Mouse (Mus musculus): ENCODE results near the gene Hebp1. TPM values are rescaled to one million over a fixed set of nuclear protein-coding genes. Genes with fewer than 3 reads are reported as not detected.

The Hebp1 gene
- polyA plus RNA-seq, 2 experiments, result 5.9 to 23.2 TPM

- ATAC-seq (ENCODE audit: low FRiP score, low read depth) (no peak), DNase-seq (ENCODE audit: low spot score) (no peak)
- no peaks in the 10 kb centered on the region for H3K27me3 ChIP-seq (ENCODE audit: control insufficient read depth, insufficient read depth, low read length)
- no peak for TF ChIP-seq POLR2A (IDR thresholded peaks at IDR 0.05; ENCODE audit: borderline replicate concordance, extremely low read depth, insufficient read depth, insufficient read length)
- no peak overlapping the region for H3K4me2 ChIP-seq (replicated peaks; ENCODE audit: low read depth, low read length, severe bottlenecking)
- no peak overlapping the region for H3K27ac ChIP-seq (replicated peaks; ENCODE audit: low read depth, low read length)
- WGBS, result 63% methylated on average over 4 of the region's 4 CpGs
- H3K36me3 ChIP-seq (ENCODE audit: control insufficient read depth, insufficient read depth, low read length), result no peaks in the 10 kb centered on the region
- no peaks in the 10 kb centered on the region for H3K4me1 ChIP-seq (ENCODE audit: control insufficient read depth, insufficient read depth, low read length)
- H3K4me3 ChIP-seq (replicated peaks; ENCODE audit: low read length), result no peak overlapping the region
- no peaks in the 10 kb centered on the region for H3K9me3 ChIP-seq (ENCODE audit: control insufficient read depth, low read length)
- H3K9ac ChIP-seq (ENCODE audit: low read depth, low read length, severe bottlenecking), result no peak overlapping the region
Measured at GRCm38 (mm10) chr6:135149722-135150121, 48.1 kb downstream of the Hebp1 start.

- TF ChIP-seq POLR2A (IDR thresholded peaks at IDR 0.05; ENCODE audit: borderline replicate concordance, extremely low read depth, insufficient read depth, insufficient read length), result no peak
- Histone ChIP-seq H3K4me3 (replicated peaks; ENCODE audit: low read length) (no peak overlapping the region), H3K4me1 (ENCODE audit: control insufficient read depth, insufficient read depth, low read length) (no peaks in the 10 kb centered on the region), H3K27me3 (ENCODE audit: control insufficient read depth, insufficient read depth, low read length) (no peaks in the 10 kb centered on the region), H3K4me2 (replicated peaks; ENCODE audit: low read depth, low read length, severe bottlenecking) (no peak overlapping the region), H3K9ac (ENCODE audit: low read depth, low read length, severe bottlenecking) (no peak overlapping the region), H3K36me3 (ENCODE audit: control insufficient read depth, insufficient read depth, low read length) (no peaks in the 10 kb centered on the region), H3K27ac (replicated peaks; ENCODE audit: low read depth, low read length) (no peak overlapping the region), H3K9me3 (ENCODE audit: control insufficient read depth, low read length) (no peaks in the 10 kb centered on the region)
- DNase-seq (ENCODE audit: low spot score), result no peak
- WGBS, result 78% methylated on average over 4 of the region's 4 CpGs
- no peak for ATAC-seq (ENCODE audit: low FRiP score, low read depth)
Measured at GRCm38 (mm10) chr6:135149175-135149574, 48.6 kb downstream of the Hebp1 start.

GRCm38 (mm10) chr6:135148506-135148905 is 49.3 kb downstream of the Hebp1 start:
- no peaks in the 10 kb centered on the region for H3K9me3 ChIP-seq (ENCODE audit: control insufficient read depth, low read length)
- no peaks in the 10 kb centered on the region for H3K4me1 ChIP-seq (ENCODE audit: control insufficient read depth, insufficient read depth, low read length)
- no peaks in the 10 kb centered on the region for H3K27me3 ChIP-seq (ENCODE audit: control insufficient read depth, insufficient read depth, low read length)
- no peak overlapping the region for H3K4me3 ChIP-seq (replicated peaks; ENCODE audit: low read length)
- no peak overlapping the region for H3K27ac ChIP-seq (replicated peaks; ENCODE audit: low read depth, low read length)
- H3K36me3 ChIP-seq (ENCODE audit: control insufficient read depth, insufficient read depth, low read length), result no peaks in the 10 kb centered on the region
- H3K4me2 ChIP-seq (replicated peaks; ENCODE audit: low read depth, low read length, severe bottlenecking), result no peak overlapping the region
- DNase-seq (ENCODE audit: low spot score) (no peak), ATAC-seq (ENCODE audit: low FRiP score, low read depth) (no peak)
- 25% methylated on average over 1 of the region's 1 CpGs for WGBS
- H3K9ac ChIP-seq (ENCODE audit: low read depth, low read length, severe bottlenecking), result no peak overlapping the region
- TF ChIP-seq POLR2A (IDR thresholded peaks at IDR 0.05; ENCODE audit: borderline replicate concordance, extremely low read depth, insufficient read depth, insufficient read length), result no peak

GRCm38 (mm10) chr6:135145976-135146375 is 51.8 kb downstream of the Hebp1 start:
- H3K27me3 ChIP-seq (ENCODE audit: control insufficient read depth, insufficient read depth, low read length), result no peaks in the 10 kb centered on the region
- no peak for TF ChIP-seq POLR2A (IDR thresholded peaks at IDR 0.05; ENCODE audit: borderline replicate concordance, extremely low read depth, insufficient read depth, insufficient read length)
- ATAC-seq (ENCODE audit: low FRiP score, low read depth), result no peak
- peaks cover 12% of the 10 kb centered on the region; the same call in 1 of the 2 replicates for H3K4me1 ChIP-seq (ENCODE audit: control insufficient read depth, insufficient read depth, low read length)
- H3K4me3 ChIP-seq (replicated peaks; ENCODE audit: low read length), result no peak overlapping the region
- H3K4me2 ChIP-seq (replicated peaks; ENCODE audit: low read depth, low read length, severe bottlenecking), result no peak overlapping the region
- no peaks in the 10 kb centered on the region for H3K36me3 ChIP-seq (ENCODE audit: control insufficient read depth, insufficient read depth, low read length)
- DNase-seq (ENCODE audit: low spot score), result no peak
- no peak overlapping the region for H3K9ac ChIP-seq (ENCODE audit: low read depth, low read length, severe bottlenecking)
- no peak overlapping the region for H3K27ac ChIP-seq (replicated peaks; ENCODE audit: low read depth, low read length)
- WGBS, result 81% methylated on average over 5 of the region's 5 CpGs
- no peaks in the 10 kb centered on the region for H3K9me3 ChIP-seq (ENCODE audit: control insufficient read depth, low read length)

GRCm38 (mm10) chr6:135144516-135144915 is 53.3 kb downstream of the Hebp1 start:
- 4% methylated on average over 3 of the region's 3 CpGs for WGBS
- Histone ChIP-seq H3K9me3 (ENCODE audit: control insufficient read depth, low read length) (no peaks in the 10 kb centered on the region), H3K27me3 (ENCODE audit: control insufficient read depth, insufficient read depth, low read length) (no peaks in the 10 kb centered on the region), H3K4me3 (replicated peaks; ENCODE audit: low read length) (no peak overlapping the region), H3K27ac (replicated peaks; ENCODE audit: low read depth, low read length) (no peak overlapping the region), H3K4me1 (ENCODE audit: control insufficient read depth, insufficient read depth, low read length) (peaks cover 15% of the 10 kb centered on the region), H3K9ac (ENCODE audit: low read depth, low read length, severe bottlenecking) (no peak overlapping the region), H3K36me3 (ENCODE audit: control insufficient read depth, insufficient read depth, low read length) (no peaks in the 10 kb centered on the region), H3K4me2 (replicated peaks; ENCODE audit: low read depth, low read length, severe bottlenecking) (no peak overlapping the region)
- DNase-seq (ENCODE audit: low spot score) (peak; percentile 70), ATAC-seq (ENCODE audit: low FRiP score, low read depth) (no peak)
- TF ChIP-seq POLR2A (IDR thresholded peaks at IDR 0.05; ENCODE audit: borderline replicate concordance, extremely low read depth, insufficient read depth, insufficient read length), result no peak

GRCm38 (mm10) chr6:135143151-135143550 is 54.7 kb downstream of the Hebp1 start:
- peaks cover 25% of the 10 kb centered on the region for H3K4me1 ChIP-seq (ENCODE audit: control insufficient read depth, insufficient read depth, low read length)
- H3K27me3 ChIP-seq (ENCODE audit: control insufficient read depth, insufficient read depth, low read length), result no peaks in the 10 kb centered on the region
- TF ChIP-seq POLR2A (IDR thresholded peaks at IDR 0.05; ENCODE audit: borderline replicate concordance, extremely low read depth, insufficient read depth, insufficient read length), result no peak
- no peak overlapping the region for H3K9ac ChIP-seq (ENCODE audit: low read depth, low read length, severe bottlenecking)
- H3K4me2 ChIP-seq (replicated peaks; ENCODE audit: low read depth, low read length, severe bottlenecking), result no peak overlapping the region
- H3K27ac ChIP-seq (replicated peaks; ENCODE audit: low read depth, low read length), result no peak overlapping the region
- no peaks in the 10 kb centered on the region for H3K36me3 ChIP-seq (ENCODE audit: control insufficient read depth, insufficient read depth, low read length)
- no peak overlapping the region for H3K4me3 ChIP-seq (replicated peaks; ENCODE audit: low read length)
- 94% methylated on average over 5 of the region's 5 CpGs for WGBS
- ATAC-seq (ENCODE audit: low FRiP score, low read depth) (no peak), DNase-seq (ENCODE audit: low spot score) (no peak)
- no peaks in the 10 kb centered on the region for H3K9me3 ChIP-seq (ENCODE audit: control insufficient read depth, low read length)

All from limb, embryonic 14.5 days (tissue).